Mouse (Mus musculus): ENCODE measurements around the gene Zfp426.

- TF ChIP-seq CTCF (IDR thresholded peaks at IDR 0.05; ENCODE audit: extremely low read depth, insufficient read depth, insufficient read length, insufficient replicate concordance), result no peak
- no peak for TF ChIP-seq POLR2A (IDR thresholded peaks at IDR 0.05; ENCODE audit: low read depth, low read length)
Observed at GRCm38 (mm10) chr9:20504801-20505200, 12.3 kb upstream of the Zfp426 start.

Data from spleen, adult 2 months (tissue).